Mouse (Mus musculus) forebrain, embryonic 11.5 days (tissue): ENCODE data around the gene Sys1. TPM values are rescaled to one million over a fixed set of nuclear protein-coding genes. Genes with fewer than 3 reads are reported as not detected.

Source experiments
- ATAC-seq: fragments of 200-750 bp; cut with Nextera tagmentation; replicated peaks from 2 replicates; pipeline ENCODE4 v1.8.0; 2017; ENCODE audit warnings: moderate TSS enrichment; ENCODE audit not compliant: low FRiP score
- DNase-seq: peaks from one replicate; pipeline ENCODE4 v3.0.0-alpha.2; 2017; ENCODE audit warnings: low spot score
- H3K27ac ChIP-seq: fragments of 300-500 bp; sonication (generic); 2 replicates; pipeline ENCODE4 v1.5.1; 2014; ENCODE audit warnings: low read depth, low read length
- H3K27me3 ChIP-seq: fragments of 300-500 bp; sonication (generic); 2 replicates; pipeline ENCODE4 v1.6.1; 2014; ENCODE audit warnings: mild to moderate bottlenecking, low read length, mixed read lengths; ENCODE audit not compliant: control insufficient read depth, insufficient read depth
- H3K36me3 ChIP-seq: fragments of 300-500 bp; sonication (generic); 2 replicates; pipeline ENCODE4 v1.6.1; 2014; ENCODE audit warnings: mild to moderate bottlenecking, low read length, moderate library complexity, mixed read lengths; ENCODE audit not compliant: control insufficient read depth, insufficient read depth
- H3K4me1 ChIP-seq: fragments of 300-500 bp; sonication (generic); replicated peaks from 2 replicates; pipeline ENCODE4 v1.6.1; 2014; ENCODE audit warnings: low read length, mixed read lengths; ENCODE audit not compliant: control insufficient read depth, insufficient read depth
- H3K4me2 ChIP-seq: fragments of 300-500 bp; sonication (generic); 2 replicates; pipeline ENCODE4 v1.6.1; 2014; ENCODE audit warnings: low read depth, mild to moderate bottlenecking, low read length, moderate library complexity, mixed read lengths; ENCODE audit not compliant: severe bottlenecking
- H3K4me3 ChIP-seq: fragments of 300-500 bp; sonication (generic); 2 replicates; pipeline ENCODE4 v1.5.1; 2014; ENCODE audit warnings: low read depth, low read length
- H3K9ac ChIP-seq: fragments of 300-500 bp; sonication (generic); 2 replicates; pipeline ENCODE4 v1.6.1; 2014; ENCODE audit warnings: low read length
- H3K9me3 ChIP-seq: fragments of 300-500 bp; sonication (generic); 2 replicates; pipeline ENCODE4 v1.6.1; 2016; ENCODE audit warnings: low read length, mixed read lengths; ENCODE audit not compliant: control insufficient read depth
- WGBS: fragments of 180-500 bp; shearing (Covaris S2); extraction: QIAGEN DNeasy Blood & Tissue Kit; methylation state at CpG from one replicate; pipeline ENCODE4 v1.1.7; 2014; 5-methylcytosine and 5-hydroxymethylcytosine counted together
- polyA plus RNA-seq: library from polyadenylated mRNA; unstranded; fragments of >200 nt; fragmentation: Nextera tagmentation; extraction: Ambion mirVana; gene quantifications from 2 replicates; pipeline ENCODE4 v1.2.1, GENCODE M21; 2014

The Sys1 gene
- polyA plus RNA-seq, 1 experiment from 2014 or later = 63.4 TPM

DNA sequence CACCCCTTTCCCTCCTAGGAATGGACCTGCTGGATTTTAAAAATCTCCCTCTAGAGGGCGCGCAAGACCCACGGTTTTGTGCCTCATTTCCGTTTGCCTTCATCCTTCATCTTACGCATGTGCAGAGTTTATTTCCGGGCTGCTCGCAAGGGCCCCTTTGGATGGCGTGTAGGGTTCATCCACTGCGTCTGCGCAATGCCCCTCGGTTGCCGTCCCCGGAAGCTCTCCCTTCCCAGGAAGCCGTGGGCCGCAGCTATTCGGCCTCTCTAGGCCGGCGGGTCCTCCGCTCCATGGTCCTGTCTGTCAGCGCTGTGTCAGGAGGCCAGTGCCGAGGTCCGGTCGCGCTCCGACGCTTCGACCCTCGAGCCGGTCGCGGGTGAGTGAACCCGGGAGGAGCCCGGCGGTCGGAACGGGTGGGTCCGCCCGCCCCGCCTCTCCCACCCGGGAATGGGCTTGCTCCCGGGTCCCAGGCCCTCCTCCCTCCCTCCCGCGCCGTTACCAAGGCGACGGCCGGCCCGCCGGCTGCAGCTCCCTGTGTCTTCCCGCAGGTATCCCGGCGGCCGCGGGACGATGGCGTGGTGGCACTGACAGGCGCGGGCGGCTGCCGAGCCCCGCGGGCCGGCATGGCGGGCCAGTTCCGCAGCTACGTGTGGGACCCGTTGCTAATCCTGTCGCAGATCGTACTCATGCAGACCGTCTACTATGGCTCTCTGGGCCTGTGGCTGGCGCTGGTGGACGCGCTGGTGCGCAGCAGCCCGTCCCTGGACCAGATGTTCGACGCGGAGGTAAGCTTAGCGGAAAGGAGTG lies 4.2 kb downstream of the Sys1 start, which contains the start of gene Gm20458:
Gene Gm20458 (plus strand): TSS at position 223 of the 807 bp plus-strand sequence.
- Histone ChIP-seq H3K36me3 (no peaks in the 10 kb centered on the region; the same call in 1 of the 2 replicates), H3K27ac (peak within 1 kb of the TSS; percentile 66), H3K9ac (peak within 1 kb of the TSS; percentile 75), H3K4me2 (peak within 1 kb of the TSS; percentile 75), H3K4me1 (peaks cover 4% of the 10 kb centered on the region; the same call in 1 of the 2 replicates), H3K4me3 (peak within 1 kb of the TSS; percentile 88), H3K9me3 (no peaks in the 10 kb centered on the region), H3K27me3 (no peaks in the 10 kb centered on the region)
- DNase-seq (peak; percentile 96), ATAC-seq (peak; percentile 98)
- WGBS = under 1% methylated on average over 69 of the region's 79 CpGs

DNA sequence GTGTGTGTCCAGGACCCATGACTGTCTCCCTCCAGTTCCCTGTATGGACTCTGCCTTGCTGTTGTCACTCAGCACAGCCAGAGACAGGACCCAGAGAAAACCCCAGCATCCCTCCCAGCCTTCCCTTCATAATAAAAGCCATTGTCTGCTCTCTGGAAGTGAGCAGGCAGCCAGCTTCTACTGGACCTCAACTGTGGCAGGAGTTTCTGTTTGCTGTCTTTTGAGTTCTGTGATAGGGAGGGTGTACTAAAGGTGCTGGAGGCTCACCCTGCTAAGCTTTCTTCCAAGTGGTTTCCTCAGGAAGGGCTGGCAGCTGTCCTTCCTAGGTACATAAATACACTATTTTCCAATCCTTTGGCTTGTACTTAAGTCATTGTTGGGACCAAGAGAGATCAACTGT lies 8.4 kb downstream of the Sys1 start:
- H3K36me3 ChIP-seq = no peaks in the 10 kb centered on the region; the same call in 1 of the 2 replicates
- H3K27ac ChIP-seq = no peak overlapping the region
- no peak overlapping the region for H3K9ac ChIP-seq
- ATAC-seq (no peak), DNase-seq (no peak)
- no peak overlapping the region for H3K4me2 ChIP-seq
- H3K4me3 ChIP-seq = no peak overlapping the region
- peaks cover 4% of the 10 kb centered on the region; the same call in 1 of the 2 replicates for H3K4me1 ChIP-seq
- no peaks in the 10 kb centered on the region for H3K27me3 ChIP-seq
- no peaks in the 10 kb centered on the region for H3K9me3 ChIP-seq

- H3K4me1 ChIP-seq = peaks cover 2% of the 10 kb centered on the region; the same call in 1 of the 2 replicates
- H3K9ac ChIP-seq = no peak overlapping the region
- no peaks in the 10 kb centered on the region for H3K9me3 ChIP-seq
- H3K4me2 ChIP-seq = no peak overlapping the region
- no peak overlapping the region for H3K4me3 ChIP-seq
- no peaks in the 10 kb centered on the region for H3K27me3 ChIP-seq
- H3K27ac ChIP-seq = no peak overlapping the region
- WGBS = 83% methylated on average over 5 of the region's 5 CpGs
- H3K36me3 ChIP-seq = no peaks in the 10 kb centered on the region; the same call in 1 of the 2 replicates
- ATAC-seq (no peak), DNase-seq (no peak)
These were observed 10.0 kb downstream of the Sys1 start for GRCm38 (mm10) chr2:164466787-164467186.

- no peak for ATAC-seq
- 29% methylated on average over 10 of the region's 10 CpGs for WGBS
- no peaks in the 10 kb centered on the region for H3K4me1 ChIP-seq
- peak; percentile 64 for DNase-seq
- H3K27me3 ChIP-seq = no peaks in the 10 kb centered on the region
- H3K36me3 ChIP-seq = no peaks in the 10 kb centered on the region; the same call in 1 of the 2 replicates
- no peak overlapping the region for H3K27ac ChIP-seq
- H3K4me2 ChIP-seq = no peak overlapping the region
- no peaks in the 10 kb centered on the region for H3K9me3 ChIP-seq
- H3K4me3 ChIP-seq = no peak overlapping the region
- no peak overlapping the region for H3K9ac ChIP-seq
These were observed 13.5 kb downstream of the Sys1 start for GRCm38 (mm10) chr2:164470254-164470653.

- no peaks in the 10 kb centered on the region for H3K36me3 ChIP-seq
- H3K4me1 ChIP-seq = no peaks in the 10 kb centered on the region
- H3K9me3 ChIP-seq = no peaks in the 10 kb centered on the region
- no peak within 1 kb of the TSS; the same call in 1 of the 2 replicates for H3K9ac ChIP-seq
- H3K27ac ChIP-seq = no peak within 1 kb of the TSS
- no peaks in the 10 kb centered on the region for H3K27me3 ChIP-seq
- 86% methylated on average over 6 of the region's 6 CpGs for WGBS
- no peak within 1 kb of the TSS for H3K4me3 ChIP-seq
- ATAC-seq (no peak), DNase-seq (no peak)
- H3K4me2 ChIP-seq = no peak within 1 kb of the TSS
These were observed 16.9 kb downstream of the Sys1 start, which contains the start of gene Trp53tg5 for GRCm38 (mm10) chr2:164473624-164474023. Gene Trp53tg5 (minus strand): TSS chr2:164473724.

GRCm38 (mm10) chr2:164485681-164486257 lies 29.0 kb downstream of the Sys1 start, which contains the start of gene Dbndd2:
Gene Dbndd2 (plus strand): TSS chr2:164486106.
- Histone ChIP-seq H3K27ac (no peak within 1 kb of the TSS), H3K9me3 (no peaks in the 10 kb centered on the region), H3K9ac (peak within 1 kb of the TSS; percentile 75), H3K4me1 (peaks cover 6% of the 10 kb centered on the region), H3K27me3 (peaks cover 18% of the 10 kb centered on the region), H3K4me3 (peak within 1 kb of the TSS; percentile 72), H3K4me2 (peak within 1 kb of the TSS; percentile 99), H3K36me3 (no peaks in the 10 kb centered on the region)
- 1% methylated on average over 26 of the region's 26 CpGs for WGBS
- 0 out of 2 replicates have a peak, but pooled peaks have one; percentile 36 for ATAC-seq
- peak; percentile 60 for DNase-seq

DNA sequence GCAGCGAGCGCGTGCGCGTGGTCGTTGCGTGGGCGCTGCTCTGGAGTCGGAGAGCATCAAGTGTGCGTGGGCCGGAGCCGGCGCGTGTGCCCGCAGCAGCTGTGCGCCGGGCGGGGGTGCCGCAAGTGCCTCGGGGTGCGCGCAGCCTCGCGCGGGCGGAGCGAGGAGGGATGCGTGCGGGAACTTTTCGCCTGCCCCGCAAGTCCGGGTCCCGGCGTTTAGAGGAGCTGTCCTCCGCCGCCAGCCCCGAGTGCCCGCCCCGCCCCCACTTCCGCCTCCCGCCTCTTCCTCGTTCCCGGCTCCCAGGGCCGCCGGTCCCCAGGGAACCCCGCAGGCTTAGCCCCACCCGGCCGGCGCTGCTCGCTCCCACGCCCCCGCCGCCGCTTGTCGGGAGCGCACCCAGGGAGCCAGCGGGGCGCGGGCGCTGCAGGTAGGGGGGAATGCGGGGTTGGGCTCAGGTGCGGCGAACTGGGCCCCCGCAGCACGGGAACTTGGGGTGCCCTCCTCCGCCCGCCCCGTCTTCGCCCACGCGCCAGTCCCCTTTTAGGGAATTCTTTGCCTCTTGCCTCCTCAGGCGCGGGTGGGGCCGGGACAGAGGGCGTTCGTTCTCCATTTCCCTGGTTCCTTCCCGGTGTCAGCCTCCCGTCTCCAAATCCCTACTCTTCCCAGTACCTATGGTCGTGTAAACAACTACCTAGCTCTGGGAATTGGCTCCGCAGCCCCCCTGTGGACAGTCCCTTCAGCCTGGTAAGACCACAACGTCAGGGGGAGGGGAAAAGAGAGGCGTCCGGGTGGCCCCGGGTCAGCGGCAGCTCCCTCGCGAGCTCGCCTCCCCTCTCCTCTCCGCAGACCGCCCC lies 29.7 kb downstream of the Sys1 start:
- Histone ChIP-seq H3K9ac (peak overlapping the region; percentile 75), H3K27me3 (peaks cover 18% of the 10 kb centered on the region), H3K4me3 (peak overlapping the region; percentile 72), H3K4me2 (peak overlapping the region; percentile 99), H3K36me3 (no peaks in the 10 kb centered on the region), H3K4me1 (peaks cover 6% of the 10 kb centered on the region), H3K9me3 (no peaks in the 10 kb centered on the region), H3K27ac (no peak overlapping the region)
- ATAC-seq = 0 out of 2 replicates have a peak, but pooled peaks have one; percentile 42
- peak; percentile 70 for DNase-seq
- WGBS = 1% methylated on average over 73 of the region's 90 CpGs

- H3K4me3 ChIP-seq = peak overlapping the region; percentile 72
- ATAC-seq (no peak), DNase-seq (no peak)
- H3K27ac ChIP-seq = no peak overlapping the region
- H3K9ac ChIP-seq = peak overlapping the region; percentile 75
- H3K4me1 ChIP-seq = peaks cover 6% of the 10 kb centered on the region
- 12% methylated on average over 11 of the region's 11 CpGs for WGBS
- no peaks in the 10 kb centered on the region for H3K36me3 ChIP-seq
- peaks cover 18% of the 10 kb centered on the region for H3K27me3 ChIP-seq
- peak overlapping the region; percentile 99 for H3K4me2 ChIP-seq
- H3K9me3 ChIP-seq = no peaks in the 10 kb centered on the region
These were observed 30.4 kb downstream of the Sys1 start for GRCm38 (mm10) chr2:164487115-164487527.
